Mouse (Mus musculus) layer of hippocampus, postnatal 36 days (tissue): ENCODE measurements around the gene Zwilch. TPM values are rescaled to one million over a fixed set of nuclear protein-coding genes. Genes with fewer than 3 reads are reported as not detected.

Source experiments
- DNase-seq, 2 experiments: peaks; one replicate each; pipeline ENCODE4 v3.0.0; 2022
- total RNA-seq, 2 experiments: library from RNA; stranded (reverse); gene quantifications; 2 replicates each; pipeline ENCODE4 v1.2.3; 2021

Zwilch gene
- total RNA-seq, 2 experiments from 2014 or later: 2.4 to 2.5 TPM

- no peak for DNase-seq
Observed at GRCm38 (mm10) chr9:64105301-64105700, 67.6 kb downstream of the Zwilch start.

GRCm38 (mm10) chr9:64100442-64100841, 72.5 kb downstream of the Zwilch start:
- peak; percentile 40 to 49 for DNase-seq

- DNase-seq: no peak
Observed at GRCm38 (mm10) chr9:64098282-64098681, 74.6 kb downstream of the Zwilch start.

- no peak for DNase-seq
Observed at GRCm38 (mm10) chr9:64094083-64094482, 78.8 kb downstream of the Zwilch start.

- peak in 1 of 2 experiments; percentile 15 for DNase-seq
Observed at GRCm38 (mm10) chr9:64089004-64089403, 83.9 kb downstream of the Zwilch start.

- DNase-seq: no peak
Observed at GRCm38 (mm10) chr9:64088346-64088745, 84.6 kb downstream of the Zwilch start.

- DNase-seq: peak; percentile 62 to 74
Observed at GRCm38 (mm10) chr9:64087461-64088235, 85.3 kb downstream of the Zwilch start.

Other genes with a start within 250 kb of the Zwilch start
- gene Smad6, start 151.0 kb downstream of the Zwilch start, total RNA-seq: 1 to 10 TPM; 1.4 to 2.2 TPM
- not detected for gene Lctl, start 56.0 kb downstream of the Zwilch start, total RNA-seq
- gene Rpl4, start 271 bp upstream of the Zwilch start, total RNA-seq: 100 to 1,000 TPM; 561 to 565 TPM
- 10 to 100 TPM; 16.5 to 20.0 TPM for gene Snapc5, start 6.2 kb upstream of the Zwilch start, total RNA-seq
- gene Uchl4, start 62.1 kb upstream of the Zwilch start, total RNA-seq: 1 to 10 TPM; 2.1 to 3.4 TPM
- gene Map2k1, start 80.5 kb upstream of the Zwilch start, total RNA-seq: 100 to 1,000 TPM; 315 to 336 TPM
- gene Tipin, start 108.5 kb upstream of the Zwilch start, total RNA-seq: 10 to 100 TPM; 13.5 to 16.9 TPM
- gene Dis3l, start 168.2 kb upstream of the Zwilch start, total RNA-seq: 10 to 100 TPM; 28.6 to 30.3 TPM
- 10 to 100 TPM; 16.3 to 16.7 TPM for gene Megf11, start 212.5 kb upstream of the Zwilch start, total RNA-seq